Mouse (Mus musculus) lung, embryonic 15.5 days (tissue): ENCODE data around the gene Cpn1. TPM values are rescaled to one million over a fixed set of nuclear protein-coding genes. Genes with fewer than 3 reads are reported as not detected.

ENCODE experiments used
- ATAC-seq: fragments of 200-750 bp; cut with Nextera tagmentation; 2 replicates; pipeline ENCODE4 v1.8.0; 2017; ENCODE audit warnings: moderate number of reproducible peaks, borderline replicate concordance; ENCODE audit not compliant: low FRiP score, low TSS enrichment; ENCODE audit errors: extremely low read depth
- H3K27ac ChIP-seq: fragments of 300-500 bp; sonication (generic); 2 replicates; pipeline ENCODE4 v1.5.1; 2015; ENCODE audit warnings: moderate library complexity, mild to moderate bottlenecking, inconsistent platforms
- H3K27me3 ChIP-seq: fragments of 300-500 bp; sonication (generic); 2 replicates; pipeline ENCODE4 v1.6.1; 2015; ENCODE audit warnings: inconsistent platforms
- H3K36me3 ChIP-seq: fragments of 300-500 bp; sonication (generic); 2 replicates; pipeline ENCODE4 v1.6.1; 2015; ENCODE audit warnings: inconsistent platforms
- H3K4me1 ChIP-seq: fragments of 300-500 bp; sonication (generic); 2 replicates; pipeline ENCODE4 v1.6.1; 2015; ENCODE audit warnings: inconsistent platforms
- H3K4me2 ChIP-seq: fragments of 300-500 bp; sonication (generic); 2 replicates; pipeline ENCODE4 v1.6.1; 2015; ENCODE audit warnings: inconsistent platforms, mild to moderate bottlenecking, moderate library complexity
- H3K4me3 ChIP-seq: fragments of 300-500 bp; sonication (generic); 2 replicates; pipeline ENCODE4 v1.5.1; 2015; ENCODE audit warnings: mild to moderate bottlenecking, inconsistent platforms
- H3K9ac ChIP-seq: fragments of 300-500 bp; sonication (generic); 2 replicates; pipeline ENCODE4 v1.6.1; 2015; ENCODE audit warnings: inconsistent platforms
- H3K9me3 ChIP-seq: fragments of 300-500 bp; sonication (generic); 2 replicates; pipeline ENCODE4 v1.6.1; 2016; ENCODE audit warnings: inconsistent platforms
- WGBS: fragments of 180-500 bp; shearing (Covaris S2); methylation state at CpG from one replicate; pipeline ENCODE4 v1.1.7; 2015; 5-methylcytosine and 5-hydroxymethylcytosine counted together
- polyA plus RNA-seq: library from polyadenylated mRNA; unstranded; fragments of >200 nt; fragmentation: Nextera tagmentation; extraction: Ambion mirVana; gene quantifications from 2 replicates; pipeline ENCODE4 v1.2.1, GENCODE M21; 2015

The Cpn1 gene
- 5.8 and 6.6 TPM in 2 replicates for polyA plus RNA-seq

DNA sequence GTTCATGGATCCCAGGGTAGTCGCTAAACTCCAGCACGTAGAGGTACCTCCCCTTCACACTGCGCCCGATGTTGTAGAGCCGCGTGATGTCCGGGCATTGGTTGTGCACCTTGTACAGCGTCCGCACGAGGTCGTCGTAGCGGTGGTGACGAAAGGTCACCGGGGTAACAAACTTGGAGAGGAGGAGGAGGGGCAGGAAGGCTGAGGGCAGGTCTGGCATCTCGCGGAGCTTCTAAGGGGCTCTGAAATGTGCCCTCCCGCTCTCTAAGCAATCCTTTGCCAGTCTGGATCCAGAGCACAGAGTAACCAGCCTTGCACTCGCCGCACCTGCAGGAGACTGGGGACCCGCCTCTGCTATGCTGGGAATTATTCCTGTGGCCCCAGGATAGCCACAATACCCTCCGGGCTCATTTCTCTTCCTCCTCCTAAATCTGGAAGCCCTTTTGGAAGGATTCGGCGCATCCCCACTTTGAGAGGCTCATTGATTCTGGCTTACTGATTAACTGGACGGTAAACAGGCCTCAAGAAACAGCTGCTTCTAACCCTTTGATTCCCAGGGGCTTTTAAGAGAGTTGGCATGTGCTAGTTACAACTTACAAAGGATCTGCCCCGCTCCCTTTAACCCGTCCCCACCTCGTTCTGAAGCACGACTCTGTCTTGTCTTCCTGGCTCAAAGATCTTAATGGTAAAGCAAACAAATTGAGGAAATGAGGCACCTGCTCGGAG is at the start of gene Cpn1:
TSS of gene Cpn1 (minus strand) at position 488 of the 726 bp plus-strand sequence.
- Histone ChIP-seq H3K36me3 (no peaks in the 10 kb centered on the region), H3K9me3 (no peaks in the 10 kb centered on the region), H3K27ac (no peak within 1 kb of the TSS), H3K9ac (no peak within 1 kb of the TSS), H3K27me3 (0 out of 2 replicates have a peak, but pooled peaks cover 6% of the 10 kb centered on the region), H3K4me2 (peak within 1 kb of the TSS; percentile 45), H3K4me1 (peaks cover 13% of the 10 kb centered on the region), H3K4me3 (peak within 1 kb of the TSS; percentile 21)
- 0 out of 2 replicates have a peak, but pooled peaks have one; percentile 31 for ATAC-seq
- 16% methylated on average over 30 of the region's 30 CpGs for WGBS

DNA sequence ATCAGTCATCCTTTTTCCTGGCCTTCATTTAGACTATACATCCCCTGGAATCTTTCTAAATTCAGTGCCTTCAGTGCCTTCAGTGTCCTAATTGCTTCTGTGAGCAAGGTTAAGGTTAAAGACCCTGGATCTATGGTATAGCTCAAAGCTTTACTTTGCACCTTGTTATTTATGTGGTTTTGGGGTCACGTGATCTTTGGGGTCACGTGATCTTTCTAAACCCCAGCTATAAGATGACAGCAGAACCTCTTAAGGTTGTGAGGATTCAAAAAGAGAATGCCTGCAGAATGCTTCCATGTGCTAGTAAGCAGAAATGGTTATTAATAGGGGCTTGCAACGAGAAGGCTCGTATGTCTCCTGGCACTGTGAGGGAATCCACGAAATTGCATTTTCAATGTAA is 47.0 kb upstream of the Cpn1 start:
- no peak overlapping the region for H3K4me2 ChIP-seq
- no peak overlapping the region for H3K9ac ChIP-seq
- H3K27me3 ChIP-seq, result no peaks in the 10 kb centered on the region
- no peak overlapping the region for H3K27ac ChIP-seq
- no peak for ATAC-seq
- WGBS, result 94% methylated on average over 5 of the region's 5 CpGs
- no peak overlapping the region for H3K4me3 ChIP-seq
- peaks cover 16% of the 10 kb centered on the region for H3K36me3 ChIP-seq
- H3K4me1 ChIP-seq, result peaks cover 5% of the 10 kb centered on the region; the same call in 1 of the 2 replicates
- no peaks in the 10 kb centered on the region for H3K9me3 ChIP-seq

DNA sequence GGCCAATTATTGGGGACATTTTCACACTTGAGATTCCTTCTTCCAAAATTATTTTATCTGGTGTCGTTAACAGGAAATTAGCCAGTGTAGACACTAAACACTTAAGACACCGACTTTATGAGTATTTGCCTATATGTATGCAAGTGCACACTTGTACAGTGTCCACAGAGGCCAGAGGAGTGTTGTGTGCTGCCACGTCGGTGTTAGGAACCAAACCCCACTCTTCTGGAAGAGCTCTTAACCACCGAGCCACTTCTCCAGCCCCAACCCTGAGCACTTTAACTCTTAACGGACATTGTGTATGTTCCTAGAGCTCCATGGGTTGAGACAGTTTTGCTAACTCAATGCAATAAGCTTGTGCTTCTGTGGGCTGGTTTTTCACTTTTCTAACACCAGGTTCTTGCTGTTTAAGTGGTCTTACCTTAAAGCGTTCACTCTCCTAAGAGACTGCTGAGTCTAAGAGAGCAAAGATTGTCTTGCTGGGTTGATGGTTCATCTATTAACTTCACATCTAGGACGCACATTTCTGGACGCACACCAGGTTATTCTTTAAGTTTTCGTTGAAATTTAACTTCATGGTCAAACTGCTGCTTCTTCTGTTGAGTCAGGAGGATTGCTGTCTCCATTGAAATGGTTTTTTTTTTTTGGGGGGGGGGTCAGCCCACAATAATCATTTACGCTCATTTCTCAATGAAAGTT is 45.8 kb upstream of the Cpn1 start:
- no peak for ATAC-seq
- WGBS, result 72% methylated on average over 11 of the region's 11 CpGs
- Histone ChIP-seq H3K27ac (no peak overlapping the region), H3K9ac (no peak overlapping the region), H3K4me1 (peaks cover 5% of the 10 kb centered on the region; the same call in 1 of the 2 replicates), H3K4me3 (no peak overlapping the region), H3K36me3 (peaks cover 10% of the 10 kb centered on the region; the same call in 1 of the 2 replicates), H3K4me2 (no peak overlapping the region), H3K9me3 (no peaks in the 10 kb centered on the region), H3K27me3 (no peaks in the 10 kb centered on the region)

DNA sequence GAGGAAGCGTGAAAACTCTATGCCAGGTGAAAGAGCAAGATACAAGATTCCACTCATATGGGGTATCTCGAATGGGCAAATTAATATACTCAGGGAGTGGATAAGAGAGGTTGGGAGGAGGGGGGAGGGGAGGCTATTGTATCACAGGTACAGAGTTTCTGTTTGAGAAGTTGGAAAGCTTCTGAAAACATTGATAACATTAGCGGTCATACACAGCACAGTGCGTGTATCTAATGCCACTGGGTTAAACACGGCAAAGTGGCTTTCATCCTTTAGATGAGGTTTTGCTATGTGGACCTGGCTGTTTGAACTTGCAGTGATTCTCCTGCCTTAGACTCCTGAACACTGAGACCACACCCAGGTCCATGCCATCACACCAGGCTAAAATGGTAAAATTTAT is 43.7 kb upstream of the Cpn1 start:
- Histone ChIP-seq H3K4me3 (no peak overlapping the region), H3K27me3 (no peaks in the 10 kb centered on the region), H3K9me3 (no peaks in the 10 kb centered on the region), H3K36me3 (no peaks in the 10 kb centered on the region), H3K4me2 (no peak overlapping the region), H3K4me1 (peaks cover 5% of the 10 kb centered on the region; the same call in 1 of the 2 replicates), H3K27ac (no peak overlapping the region), H3K9ac (no peak overlapping the region)
- no peak for ATAC-seq
- WGBS, result 75% methylated on average over 5 of the region's 5 CpGs

DNA sequence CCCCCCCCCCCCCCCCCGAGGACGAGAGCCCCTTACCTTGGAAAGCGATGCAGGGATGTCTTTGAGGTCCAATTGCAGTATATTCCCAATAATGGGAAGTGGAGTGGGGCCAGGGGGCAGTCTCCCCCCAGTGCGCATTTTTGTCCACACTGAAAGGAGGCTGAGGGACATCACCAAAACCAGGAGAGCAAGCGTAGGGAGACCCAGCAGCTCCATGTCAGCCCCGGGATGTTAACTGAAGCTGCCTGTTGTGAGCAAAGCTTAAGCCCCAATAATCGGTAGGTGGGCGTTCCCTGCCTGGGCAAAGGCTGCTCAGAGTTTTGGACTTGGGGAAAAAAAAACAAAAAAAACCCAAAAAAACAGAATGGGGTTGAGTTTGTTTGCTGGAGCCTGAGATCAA is 42.6 kb upstream of the Cpn1 start, which contains the start of gene Cyp2c23:
TSS of gene Cyp2c23 (minus strand) at position 237 of the 400 bp plus-strand sequence.
- H3K4me1 ChIP-seq, result peaks cover 5% of the 10 kb centered on the region; the same call in 1 of the 2 replicates
- H3K9me3 ChIP-seq, result no peaks in the 10 kb centered on the region
- H3K27me3 ChIP-seq, result no peaks in the 10 kb centered on the region
- no peaks in the 10 kb centered on the region for H3K36me3 ChIP-seq
- whole genome bisulfite sequencing, result 71% methylated on average over 6 of the region's 8 CpGs
- no peak for ATAC-seq
- no peak within 1 kb of the TSS for H3K27ac ChIP-seq
- H3K4me3 ChIP-seq, result no peak within 1 kb of the TSS
- H3K4me2 ChIP-seq, result no peak within 1 kb of the TSS
- no peak within 1 kb of the TSS for H3K9ac ChIP-seq

DNA sequence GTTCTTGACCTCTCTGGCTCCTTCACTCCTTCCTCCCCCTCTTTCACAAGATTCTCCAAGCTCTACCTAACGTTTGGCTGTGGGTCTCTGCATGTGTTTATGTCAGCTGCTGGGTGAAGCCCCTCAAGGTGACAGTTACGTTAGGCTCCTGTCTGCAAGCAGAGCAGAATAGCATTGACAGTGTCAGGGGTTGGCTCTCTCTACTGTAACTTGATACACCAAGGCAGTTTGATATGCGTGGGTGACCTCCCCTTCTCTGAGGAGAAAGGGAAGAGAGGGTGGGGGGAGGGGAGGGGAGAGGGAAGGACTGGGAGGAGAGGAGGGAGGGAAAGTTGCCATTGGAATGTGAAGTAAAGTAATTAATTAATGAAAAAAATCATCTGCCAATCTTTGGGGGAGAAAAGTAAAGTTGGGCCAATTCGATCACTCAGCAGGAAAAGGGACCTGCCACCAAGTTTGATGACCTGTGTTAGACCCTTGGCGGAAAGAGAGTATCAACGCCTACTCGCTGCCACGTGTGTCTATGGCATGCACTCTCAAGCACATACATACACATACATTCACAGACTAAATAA is 40.7 kb upstream of the Cpn1 start:
- Histone ChIP-seq H3K27me3 (no peaks in the 10 kb centered on the region), H3K27ac (no peak overlapping the region), H3K9ac (no peak overlapping the region), H3K4me1 (peaks cover 6% of the 10 kb centered on the region; the same call in 1 of the 2 replicates), H3K36me3 (no peaks in the 10 kb centered on the region), H3K9me3 (no peaks in the 10 kb centered on the region), H3K4me2 (no peak overlapping the region), H3K4me3 (no peak overlapping the region)
- no peak for ATAC-seq
- WGBS, result 53% methylated on average over 8 of the region's 8 CpGs

DNA sequence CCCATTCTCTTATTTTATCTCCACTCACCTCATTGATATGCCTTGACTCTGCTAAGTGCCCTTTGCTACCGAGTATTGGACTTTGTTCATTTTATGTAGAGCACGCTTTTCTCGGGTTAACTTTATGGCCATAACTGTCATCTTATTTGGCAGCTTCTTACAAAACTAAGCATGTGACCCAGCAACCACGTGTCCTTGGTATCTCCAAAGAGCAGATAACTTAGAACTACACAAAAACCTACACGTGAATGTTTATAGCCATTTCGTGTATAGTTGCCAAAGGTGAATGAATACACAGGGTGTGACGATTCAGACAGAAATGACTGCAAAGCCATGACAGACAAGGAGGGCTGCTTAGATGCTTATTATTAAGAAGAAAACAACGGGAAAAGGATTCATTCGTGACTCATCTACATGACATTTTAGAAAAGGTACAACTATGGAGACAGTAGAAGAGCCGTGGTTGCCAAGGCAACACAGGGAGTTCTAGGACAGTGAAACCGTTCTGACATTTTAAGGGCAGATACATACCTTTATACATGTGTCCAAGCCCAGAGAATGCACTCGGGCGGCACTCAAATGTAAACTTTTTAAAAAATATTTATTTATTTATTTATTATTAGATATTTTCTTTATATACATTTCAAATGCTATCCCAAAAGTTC is 38.7 kb upstream of the Cpn1 start:
- Histone ChIP-seq H3K9me3 (no peaks in the 10 kb centered on the region), H3K9ac (no peak overlapping the region), H3K27me3 (no peaks in the 10 kb centered on the region), H3K4me2 (no peak overlapping the region), H3K27ac (no peak overlapping the region), H3K36me3 (no peaks in the 10 kb centered on the region), H3K4me1 (peaks cover 13% of the 10 kb centered on the region; the same call in 1 of the 2 replicates), H3K4me3 (no peak overlapping the region)
- ATAC-seq, result no peak
- 71% methylated on average over 13 of the region's 13 CpGs for WGBS

DNA sequence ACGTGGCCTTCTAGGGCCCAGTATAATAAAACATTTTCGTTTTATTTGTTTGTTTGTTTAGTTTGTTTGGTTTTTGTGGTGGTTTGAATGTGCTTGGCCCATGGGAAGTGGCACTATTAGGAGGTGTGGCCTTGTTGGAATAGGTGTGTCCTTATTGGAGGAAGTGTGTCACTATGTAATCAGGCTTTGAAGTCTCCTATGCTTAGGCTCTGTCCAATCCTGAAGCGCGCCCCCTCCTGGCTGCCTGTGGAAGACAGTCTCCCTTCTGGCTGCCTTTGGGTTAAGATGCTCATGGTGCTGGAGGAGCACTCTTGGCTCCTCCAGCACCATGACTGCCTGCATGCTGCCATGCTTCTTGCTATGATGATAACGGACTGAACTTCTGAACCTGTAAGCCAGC is 36.7 kb upstream of the Cpn1 start:
- H3K4me3 ChIP-seq, result no peak overlapping the region
- no peaks in the 10 kb centered on the region for H3K36me3 ChIP-seq
- WGBS, result 66% methylated on average over 5 of the region's 5 CpGs
- H3K4me2 ChIP-seq, result no peak overlapping the region
- no peak overlapping the region for H3K27ac ChIP-seq
- H3K9me3 ChIP-seq, result no peaks in the 10 kb centered on the region
- H3K4me1 ChIP-seq, result peaks cover 8% of the 10 kb centered on the region; the same call in 1 of the 2 replicates
- no peak overlapping the region for H3K9ac ChIP-seq
- no peaks in the 10 kb centered on the region for H3K27me3 ChIP-seq
- ATAC-seq, result no peak

DNA sequence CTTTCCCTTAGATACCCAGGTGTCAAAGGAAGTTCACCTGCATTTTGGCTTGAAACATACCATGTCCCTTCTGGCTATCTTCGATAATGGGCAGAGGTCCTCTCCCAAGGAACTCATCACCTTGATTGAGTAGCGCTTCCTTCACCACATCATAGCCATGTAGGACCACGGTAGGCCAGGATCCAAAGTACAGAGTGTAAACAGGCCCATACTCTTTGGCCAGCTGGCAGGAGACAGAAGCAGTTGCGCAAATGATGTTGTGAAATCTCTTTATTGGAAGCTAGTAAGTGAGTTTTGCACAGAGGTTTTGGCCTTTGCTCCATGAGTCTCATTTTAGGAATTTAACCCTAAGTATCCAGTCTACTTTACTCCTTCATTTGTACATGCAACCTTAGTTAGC is 35.1 kb upstream of the Cpn1 start:
- Histone ChIP-seq H3K36me3 (no peaks in the 10 kb centered on the region), H3K4me2 (no peak overlapping the region), H3K27ac (0 out of 2 replicates have a peak overlapping the region, but pooled peaks have one; percentile 61), H3K9me3 (no peaks in the 10 kb centered on the region), H3K4me1 (peaks cover 8% of the 10 kb centered on the region; the same call in 1 of the 2 replicates), H3K4me3 (no peak overlapping the region), H3K27me3 (no peaks in the 10 kb centered on the region), H3K9ac (no peak overlapping the region)
- 48% methylated on average over 4 of the region's 4 CpGs for WGBS
- peak; percentile 89 for ATAC-seq

DNA sequence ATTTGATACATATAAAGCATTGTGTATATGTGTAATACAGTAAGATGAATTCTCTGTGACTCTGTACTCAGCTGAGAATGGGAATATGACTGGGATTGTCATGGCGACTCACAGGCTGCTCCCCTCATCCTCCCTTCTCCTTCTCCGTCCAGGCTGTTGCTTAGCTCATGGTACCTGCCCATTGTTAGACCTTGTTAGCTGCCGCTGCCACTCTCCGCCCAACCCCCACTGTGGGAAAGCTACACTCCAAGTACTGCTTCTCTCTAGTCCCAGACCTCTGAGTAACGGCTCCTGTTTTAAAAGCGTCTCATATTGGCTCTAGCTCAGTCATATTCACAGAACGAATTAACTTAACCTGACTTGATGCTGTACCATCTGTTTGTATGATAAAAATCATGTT is 33.4 kb upstream of the Cpn1 start:
- ATAC-seq, result no peak
- 50% methylated on average over 7 of the region's 7 CpGs for WGBS
- Histone ChIP-seq H3K36me3 (no peaks in the 10 kb centered on the region), H3K4me3 (no peak overlapping the region), H3K27me3 (no peaks in the 10 kb centered on the region), H3K9me3 (no peaks in the 10 kb centered on the region), H3K4me1 (peaks cover 8% of the 10 kb centered on the region; the same call in 1 of the 2 replicates), H3K27ac (no peak overlapping the region), H3K9ac (no peak overlapping the region), H3K4me2 (no peak overlapping the region)

DNA sequence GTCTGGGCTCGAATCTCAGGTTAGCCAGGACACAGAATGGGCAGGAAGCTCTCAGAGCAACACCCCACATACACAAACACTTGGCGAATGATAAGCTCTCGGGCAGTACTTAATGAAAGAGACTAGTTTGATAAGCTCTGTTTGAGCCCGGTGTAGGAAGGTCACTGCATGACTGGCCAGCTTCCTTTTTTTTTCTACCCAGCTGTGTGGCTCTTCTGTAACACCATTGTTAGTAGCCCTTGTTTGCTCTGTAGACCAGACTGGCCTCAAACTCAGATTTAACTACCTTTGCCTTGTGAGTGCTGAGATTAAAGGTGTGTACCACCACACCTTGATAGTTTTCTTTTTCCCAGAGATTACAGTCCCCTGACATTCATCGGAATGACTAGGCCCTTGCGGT is 27.5 kb upstream of the Cpn1 start:
- Histone ChIP-seq H3K4me1 (peaks cover 3% of the 10 kb centered on the region; the same call in 1 of the 2 replicates), H3K27me3 (no peaks in the 10 kb centered on the region), H3K4me2 (no peak overlapping the region), H3K27ac (peak overlapping the region; percentile 1; the same call in 1 of the 2 replicates), H3K9ac (no peak overlapping the region), H3K4me3 (no peak overlapping the region), H3K9me3 (no peaks in the 10 kb centered on the region), H3K36me3 (no peaks in the 10 kb centered on the region)
- 38% methylated on average over 6 of the region's 6 CpGs for WGBS
- no peak for ATAC-seq
